Mouse (Mus musculus): ENCODE results near the gene Hist2h2ac. TPM values are rescaled to one million over a fixed set of nuclear protein-coding genes. Genes with fewer than 3 reads are reported as not detected.

Hist2h2ac gene
- total and polyA plus RNA-seq, 2 experiments from 2014 or later, result 1.9 to 471 TPM

DNA sequence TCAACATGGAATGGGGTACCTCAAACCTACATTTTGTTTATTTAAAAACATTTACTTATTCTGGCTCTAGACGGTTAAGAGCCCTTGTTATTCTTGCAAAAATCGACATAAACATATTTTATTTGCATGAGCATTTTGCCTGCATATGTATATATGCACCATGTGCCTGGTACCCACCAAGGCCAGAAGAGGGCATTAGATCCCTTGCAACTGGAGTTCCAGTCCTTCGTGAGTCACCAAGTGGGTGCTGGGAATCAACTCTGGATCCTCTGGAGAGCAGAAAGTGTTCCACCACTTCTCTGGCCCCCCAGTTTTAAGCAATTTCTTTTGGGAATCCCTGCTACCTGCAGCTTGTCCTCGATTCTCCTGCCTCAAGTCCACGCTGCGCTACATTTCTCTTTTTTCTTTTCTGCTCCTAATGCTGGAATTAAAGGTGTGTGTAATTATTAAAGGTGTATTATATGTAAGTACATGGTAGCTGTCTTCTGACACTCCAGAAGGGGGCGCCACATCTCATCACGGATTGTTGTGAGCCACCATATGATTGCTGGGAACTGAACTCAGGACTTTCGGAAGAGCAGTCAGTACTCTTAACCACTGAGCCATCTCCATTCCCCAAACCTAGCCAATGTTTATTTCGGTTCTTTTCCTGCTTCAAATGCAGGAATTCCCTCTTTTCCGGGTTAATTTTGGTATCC lies 24.9 kb downstream of the Hist2h2ac start:
- no peak for DNase-seq
- Histone ChIP-seq H3K27ac (ENCODE audit: low read depth, low read length) (no peak overlapping the region), H3K4me2 (ENCODE audit: low read depth) (no peak overlapping the region), H3K4me3 (ENCODE audit: low read depth, low read length) (no peak overlapping the region), H3K9ac (no peak overlapping the region), H3K4me1 (ENCODE audit: insufficient read depth) (peaks cover 4% of the 10 kb centered on the region), H3K9me3 (ENCODE audit: low read length) (no peaks in the 10 kb centered on the region), H3K36me3 (ENCODE audit: insufficient read depth) (peaks cover 34% of the 10 kb centered on the region), H3K27me3 (ENCODE audit: insufficient read depth, low read length) (no peaks in the 10 kb centered on the region)
- 94% methylated on average over 11 of the region's 11 CpGs for WGBS
- peak; percentile 53 for TF ChIP-seq CTCF (IDR thresholded peaks at IDR 0.05; ENCODE audit: low read depth)
- no peak for ATAC-seq

DNA sequence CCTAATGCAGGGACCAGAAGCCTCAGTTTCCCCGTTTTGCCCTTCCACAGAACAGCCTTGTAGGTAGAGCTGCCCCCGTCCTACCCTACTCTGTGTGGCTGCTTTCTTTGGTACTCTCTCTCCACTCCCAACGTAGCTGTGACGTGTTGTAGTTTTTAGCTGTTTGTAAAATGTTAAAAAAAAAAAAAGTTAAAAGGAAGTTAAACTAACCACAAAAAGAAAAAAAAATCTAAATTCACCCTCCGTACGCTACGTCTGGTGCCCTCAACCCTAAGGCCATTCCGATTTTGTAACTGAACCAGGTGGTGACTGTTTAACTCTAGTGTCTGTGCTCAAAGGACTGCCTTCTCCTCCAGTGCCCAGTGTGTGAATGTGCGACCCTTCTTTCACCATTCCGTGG lies 25.7 kb downstream of the Hist2h2ac start:
- no peaks in the 10 kb centered on the region for H3K27me3 ChIP-seq (ENCODE audit: insufficient read depth, low read length)
- DNase-seq, result no peak
- no peak overlapping the region for H3K4me2 ChIP-seq (ENCODE audit: low read depth)
- H3K4me3 ChIP-seq (ENCODE audit: low read depth, low read length), result no peak overlapping the region
- peaks cover 42% of the 10 kb centered on the region for H3K36me3 ChIP-seq (ENCODE audit: insufficient read depth)
- ATAC-seq, result no peak
- H3K4me1 ChIP-seq (ENCODE audit: insufficient read depth), result peaks cover 4% of the 10 kb centered on the region
- H3K27ac ChIP-seq (ENCODE audit: low read depth, low read length), result no peak overlapping the region
- H3K9ac ChIP-seq, result no peak overlapping the region
- no peak for TF ChIP-seq CTCF (IDR thresholded peaks at IDR 0.05; ENCODE audit: low read depth)
- WGBS, result 93% methylated on average over 10 of the region's 10 CpGs
- H3K9me3 ChIP-seq (ENCODE audit: low read length), result no peaks in the 10 kb centered on the region

DNA sequence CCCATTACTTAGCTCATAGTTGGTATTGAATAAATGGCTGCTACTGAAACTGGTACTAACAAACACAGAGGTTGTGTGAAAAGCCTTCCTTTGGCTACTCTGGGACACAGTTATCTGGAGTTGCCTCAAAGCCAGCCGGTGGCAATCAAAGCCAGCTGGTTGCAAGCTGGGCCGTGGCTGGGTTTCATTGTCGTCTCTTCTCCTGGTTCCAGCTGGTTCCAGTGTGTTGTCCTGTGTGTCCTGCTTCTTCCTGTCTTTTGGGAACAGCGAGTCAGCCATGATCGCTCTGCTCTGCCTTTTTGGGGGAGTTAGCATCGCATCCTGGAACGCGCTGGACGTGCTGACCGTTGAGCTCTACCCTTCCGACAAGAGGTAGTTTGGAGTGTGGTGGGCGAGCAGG lies 27.7 kb downstream of the Hist2h2ac start:
- Histone ChIP-seq H3K4me3 (ENCODE audit: low read depth, low read length) (no peak overlapping the region), H3K9me3 (ENCODE audit: low read length) (no peaks in the 10 kb centered on the region), H3K9ac (no peak overlapping the region), H3K27me3 (ENCODE audit: insufficient read depth, low read length) (no peaks in the 10 kb centered on the region), H3K4me1 (ENCODE audit: insufficient read depth) (peaks cover 4% of the 10 kb centered on the region), H3K36me3 (ENCODE audit: insufficient read depth) (peaks cover 60% of the 10 kb centered on the region), H3K27ac (ENCODE audit: low read depth, low read length) (no peak overlapping the region), H3K4me2 (ENCODE audit: low read depth) (no peak overlapping the region)
- no peak for TF ChIP-seq CTCF (IDR thresholded peaks at IDR 0.05; ENCODE audit: low read depth)
- no peak for DNase-seq
- WGBS, result 76% methylated on average over 12 of the region's 12 CpGs
- ATAC-seq, result no peak

DNA sequence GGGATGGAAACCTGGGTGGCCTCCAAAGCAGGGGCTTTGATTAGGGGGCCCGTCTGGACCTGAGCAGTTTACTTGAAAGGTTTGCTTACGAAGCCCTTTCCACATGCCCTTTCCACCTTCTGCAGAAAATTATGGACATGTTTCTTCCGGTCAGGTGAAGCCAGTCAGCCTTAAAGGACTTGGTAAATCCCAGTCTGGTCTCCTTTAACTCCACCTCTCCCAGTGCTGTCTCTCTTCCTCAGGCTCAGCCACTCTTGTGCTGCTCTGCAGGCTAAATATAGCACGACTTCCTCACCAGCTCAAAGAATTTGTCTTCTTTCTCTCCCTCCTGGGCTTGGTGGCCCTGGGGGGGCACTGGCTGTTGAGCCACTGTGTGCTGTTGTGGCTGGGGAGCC lies 38.3 kb downstream of the Hist2h2ac start:
- H3K4me2 ChIP-seq (ENCODE audit: low read depth), result peak overlapping the region; percentile 72
- H3K27me3 ChIP-seq (ENCODE audit: insufficient read depth, low read length), result no peaks in the 10 kb centered on the region
- ATAC-seq (peak; percentile 40), DNase-seq (no peak)
- H3K9me3 ChIP-seq (ENCODE audit: low read length), result no peaks in the 10 kb centered on the region
- peak overlapping the region; percentile 52 for H3K4me3 ChIP-seq (ENCODE audit: low read depth, low read length)
- H3K9ac ChIP-seq, result peak overlapping the region; percentile 78
- WGBS, result 43% methylated on average over 4 of the region's 4 CpGs
- H3K4me1 ChIP-seq (ENCODE audit: insufficient read depth), result peaks cover 4% of the 10 kb centered on the region
- H3K36me3 ChIP-seq (ENCODE audit: insufficient read depth), result peaks cover 22% of the 10 kb centered on the region
- H3K27ac ChIP-seq (ENCODE audit: low read depth, low read length), result peak overlapping the region; percentile 72
- TF ChIP-seq CTCF (IDR thresholded peaks at IDR 0.05; ENCODE audit: low read depth), result no peak

DNA sequence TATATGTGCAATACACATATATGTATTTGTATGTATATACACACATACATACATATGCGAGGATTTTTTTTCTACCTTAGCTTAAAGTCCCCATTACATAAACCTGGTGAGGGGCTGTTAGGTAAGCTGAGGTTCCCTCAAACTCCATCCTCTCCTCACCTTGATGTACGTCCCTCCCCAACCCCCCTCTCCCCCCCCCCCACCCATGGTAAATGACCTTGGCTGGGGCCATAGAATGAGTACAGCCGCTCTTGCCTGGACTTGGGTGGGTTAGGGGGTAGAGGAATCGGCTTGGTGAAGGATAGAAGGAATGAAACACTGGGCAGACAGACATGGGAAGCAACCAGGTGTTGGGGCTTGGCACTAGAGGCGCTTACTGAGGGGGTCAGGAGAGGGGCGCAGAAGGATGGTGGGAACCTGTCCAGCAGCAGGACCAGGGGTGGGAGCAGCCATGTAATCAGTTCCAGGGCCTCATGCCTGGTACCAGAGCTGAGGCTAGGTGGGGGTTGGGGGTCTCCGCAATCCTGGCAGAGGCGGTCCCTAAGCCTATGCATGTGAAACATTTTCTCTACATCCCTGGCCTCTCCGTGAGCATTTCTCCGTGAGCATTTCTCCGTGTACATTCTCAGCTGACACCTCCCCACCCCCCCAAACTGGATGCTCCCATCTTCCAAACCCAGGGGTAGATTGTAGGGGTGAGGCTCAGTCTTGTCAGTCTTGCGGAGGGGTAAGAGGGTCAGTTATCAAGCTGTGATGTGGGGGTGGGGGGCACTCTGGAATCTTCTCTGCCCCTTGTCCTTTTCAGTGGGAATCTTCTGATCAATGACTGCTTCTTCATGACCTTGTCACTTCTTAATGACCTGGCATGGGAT lies 38.9 kb downstream of the Hist2h2ac start:
- H3K9ac ChIP-seq, result peak overlapping the region; percentile 78
- H3K27me3 ChIP-seq (ENCODE audit: insufficient read depth, low read length), result no peaks in the 10 kb centered on the region
- peak overlapping the region; percentile 52 for H3K4me3 ChIP-seq (ENCODE audit: low read depth, low read length)
- no peaks in the 10 kb centered on the region for H3K9me3 ChIP-seq (ENCODE audit: low read length)
- peak; percentile 67 for ATAC-seq
- peaks cover 4% of the 10 kb centered on the region for H3K4me1 ChIP-seq (ENCODE audit: insufficient read depth)
- no peak for TF ChIP-seq CTCF (IDR thresholded peaks at IDR 0.05; ENCODE audit: low read depth)
- DNase-seq, result peak; percentile 62
- peak overlapping the region; percentile 72 for H3K4me2 ChIP-seq (ENCODE audit: low read depth)
- WGBS, result 23% methylated on average over 12 of the region's 12 CpGs
- peaks cover 24% of the 10 kb centered on the region for H3K36me3 ChIP-seq (ENCODE audit: insufficient read depth)
- peak overlapping the region; percentile 72 for H3K27ac ChIP-seq (ENCODE audit: low read depth, low read length)

DNA sequence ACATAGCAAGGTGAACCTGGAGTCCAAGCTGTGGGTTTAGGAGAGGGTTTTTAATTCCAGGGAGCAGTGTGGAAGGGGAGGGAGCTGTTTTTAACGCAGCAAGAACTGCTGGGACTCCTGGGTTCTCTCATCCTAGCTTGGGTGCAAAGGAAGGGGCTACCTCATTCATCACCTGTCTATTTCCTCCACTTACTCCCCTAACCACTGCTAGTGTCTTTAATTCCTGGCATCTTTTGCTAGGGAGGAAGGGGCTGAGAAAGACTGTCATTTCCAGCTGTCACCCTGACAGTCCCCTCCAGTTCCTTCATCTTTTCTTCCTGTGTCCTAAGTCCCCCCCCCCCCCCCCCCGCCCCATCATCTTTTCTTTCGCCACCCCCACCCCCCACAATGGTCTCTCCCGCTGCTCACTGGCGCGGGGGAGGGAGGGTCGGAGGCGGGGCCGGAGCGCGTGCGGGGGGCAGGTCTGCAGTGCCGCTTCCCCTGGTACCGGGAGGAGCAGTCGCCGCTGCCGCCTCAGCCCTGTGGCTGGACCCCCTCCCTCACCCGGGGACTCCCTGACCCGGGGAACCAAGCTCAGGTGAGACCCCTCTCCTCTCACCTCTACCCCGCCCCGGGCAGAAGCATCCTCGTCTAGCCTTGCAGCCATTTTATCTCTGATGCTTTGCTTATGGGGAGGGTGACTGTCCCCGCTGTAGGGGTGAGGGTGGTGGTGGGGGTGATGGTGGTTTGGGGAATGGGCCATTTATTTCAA lies 39.8 kb downstream of the Hist2h2ac start, which contains the start of gene Sv2a:
Sv2a (plus strand) TSS at position 425 of the 751 bp plus-strand sequence.
- Histone ChIP-seq H3K9me3 (ENCODE audit: low read length) (no peaks in the 10 kb centered on the region), H3K27ac (ENCODE audit: low read depth, low read length) (peak within 1 kb of the TSS; percentile 72), H3K4me2 (ENCODE audit: low read depth) (peak within 1 kb of the TSS; percentile 72), H3K9ac (peak within 1 kb of the TSS; percentile 78), H3K36me3 (ENCODE audit: insufficient read depth) (peaks cover 28% of the 10 kb centered on the region), H3K27me3 (ENCODE audit: insufficient read depth, low read length) (no peaks in the 10 kb centered on the region), H3K4me3 (ENCODE audit: low read depth, low read length) (peak within 1 kb of the TSS; percentile 52), H3K4me1 (ENCODE audit: insufficient read depth) (peaks cover 4% of the 10 kb centered on the region)
- DNase-seq, result peak; percentile 82
- peak; percentile 80 for ATAC-seq
- WGBS, result 0% methylated on average over 18 of the region's 23 CpGs
- TF ChIP-seq CTCF (IDR thresholded peaks at IDR 0.05; ENCODE audit: low read depth), result no peak

Measured in forebrain, postnatal 0 days (tissue).